Mouse (Mus musculus) cerebral cortex, adult 2 months (tissue): ENCODE data around the gene Osm.

ENCODE experiments used
- WGBS: fragments of 180-500 bp; shearing (Covaris S2); methylation state at CpG from one replicate; pipeline ENCODE4 v1.1.7; 2018; 5-methylcytosine and 5-hydroxymethylcytosine counted together

Osm gene

DNA sequence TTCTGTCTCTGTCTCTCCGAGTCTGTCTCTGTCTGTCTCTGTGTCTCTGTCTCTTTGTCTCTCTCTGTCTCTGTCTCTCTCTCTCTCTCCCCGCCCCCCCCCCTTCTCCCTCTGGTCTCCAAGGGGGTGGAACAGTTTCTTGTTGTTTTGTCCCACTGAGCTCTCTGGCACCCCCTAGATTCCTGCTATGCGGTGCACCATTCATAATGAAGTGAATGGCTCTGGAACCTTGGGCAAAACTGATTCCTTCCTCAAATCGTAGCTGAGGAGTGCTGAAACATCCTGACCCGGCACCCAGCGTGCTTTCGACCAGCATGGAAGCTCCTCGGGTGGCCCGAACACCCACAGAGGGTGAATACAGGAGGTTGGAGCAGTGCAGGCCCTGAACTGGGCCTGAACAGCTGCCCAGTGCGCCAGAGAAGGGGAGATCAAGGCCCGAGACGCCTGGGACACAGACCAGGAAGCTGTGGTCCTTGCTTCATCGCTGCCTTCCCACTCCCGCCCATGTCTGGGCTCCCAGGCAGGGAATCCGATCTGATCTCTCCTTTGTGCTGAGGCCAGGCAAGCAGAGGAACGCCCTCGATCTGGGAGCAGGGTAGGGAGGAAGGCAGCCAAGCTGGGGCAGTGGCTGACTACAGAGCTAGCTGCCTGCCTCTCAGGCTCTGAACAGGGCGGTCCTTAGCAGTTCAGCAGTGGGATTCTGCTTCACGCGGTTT, 34.7 kb downstream of the Osm start:
- WGBS: 40% methylated on average over 19 of the region's 20 CpGs

DNA sequence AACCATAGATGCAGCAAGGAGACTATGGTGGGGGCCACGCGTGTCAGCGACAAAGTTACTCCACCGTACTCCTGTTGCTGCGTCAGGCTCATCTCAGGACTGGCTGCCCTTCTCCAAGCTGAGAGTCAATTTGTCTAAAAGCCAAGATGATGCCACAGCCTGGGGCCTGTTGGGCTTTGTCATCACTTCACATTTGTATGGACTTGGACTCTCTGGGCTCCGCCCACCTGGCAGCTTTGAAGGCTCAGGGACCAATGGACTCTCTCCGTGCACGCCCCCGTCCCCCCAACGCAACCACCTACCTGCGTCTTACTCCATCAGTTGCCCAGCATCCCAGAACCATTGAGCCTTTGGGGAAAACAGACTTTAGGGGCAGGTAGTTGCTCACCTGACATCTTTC, 35.3 kb downstream of the Osm start:
- 77% methylated on average over 11 of the region's 11 CpGs for WGBS

DNA sequence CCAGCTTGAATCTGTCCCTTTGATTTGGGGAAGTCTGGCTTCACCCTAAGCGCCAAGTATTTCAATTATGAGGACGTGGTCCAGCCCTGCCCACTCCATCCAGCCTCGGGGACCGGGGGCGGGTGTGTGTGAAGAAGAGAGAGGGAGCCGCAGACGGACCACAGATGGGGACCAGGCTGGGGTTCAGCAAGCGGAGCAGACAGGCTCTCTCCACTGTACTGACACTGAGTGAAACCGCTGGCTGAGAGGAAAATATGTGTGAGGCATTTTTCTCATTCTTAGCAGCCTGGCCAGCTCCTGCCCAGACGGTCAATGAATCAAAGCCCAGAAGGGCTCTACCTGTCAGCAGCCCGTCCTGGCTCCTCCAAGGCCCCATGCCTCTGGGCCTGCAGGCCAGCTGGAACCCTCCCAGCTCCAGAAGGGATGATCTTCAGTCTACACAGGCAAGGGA, 40.2 kb downstream of the Osm start:
- WGBS: 68% methylated on average over 11 of the region's 11 CpGs

DNA sequence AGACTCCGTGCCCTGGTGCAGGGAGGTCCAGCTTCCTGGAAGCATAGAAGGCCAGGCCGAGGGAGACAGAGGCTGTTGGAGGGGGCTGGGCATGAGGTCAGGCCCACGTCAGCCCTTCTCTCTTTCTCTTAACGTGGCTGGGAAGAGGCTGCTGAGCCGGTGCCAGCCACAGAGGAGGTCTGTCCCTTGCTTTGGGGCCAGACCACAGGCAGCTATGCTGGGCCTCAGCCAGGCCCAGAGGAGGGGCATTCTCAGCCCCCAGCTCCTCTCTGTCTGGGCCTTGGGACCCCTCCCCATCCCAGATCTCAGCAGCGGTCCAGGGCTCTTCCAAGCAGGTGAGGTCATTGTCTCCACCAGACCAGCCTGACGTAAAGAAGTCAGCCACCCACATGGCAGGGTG, 43.7 kb downstream of the Osm start:
- 72% methylated on average over 7 of the region's 7 CpGs for WGBS

DNA sequence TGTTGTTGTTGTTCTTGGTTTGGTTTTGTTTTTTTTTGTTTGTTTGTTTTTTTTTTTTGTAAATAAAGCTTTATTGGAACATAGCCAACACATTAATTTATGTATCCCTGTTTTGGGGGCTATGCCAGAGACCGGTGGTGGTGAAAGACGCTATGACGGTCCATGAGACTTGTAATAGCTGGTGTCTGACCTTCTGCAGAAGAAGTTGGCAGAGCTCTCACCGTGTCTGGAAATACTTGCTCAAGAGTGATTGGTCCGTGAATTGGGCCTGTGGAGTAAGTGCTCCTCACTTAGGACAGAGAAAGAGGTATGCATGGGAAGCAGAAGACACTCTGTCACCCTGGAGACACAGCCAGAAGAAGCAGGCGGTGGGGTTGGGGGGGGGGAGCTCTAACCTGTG, 45.6 kb downstream of the Osm start:
- 87% methylated on average over 6 of the region's 6 CpGs for WGBS

DNA sequence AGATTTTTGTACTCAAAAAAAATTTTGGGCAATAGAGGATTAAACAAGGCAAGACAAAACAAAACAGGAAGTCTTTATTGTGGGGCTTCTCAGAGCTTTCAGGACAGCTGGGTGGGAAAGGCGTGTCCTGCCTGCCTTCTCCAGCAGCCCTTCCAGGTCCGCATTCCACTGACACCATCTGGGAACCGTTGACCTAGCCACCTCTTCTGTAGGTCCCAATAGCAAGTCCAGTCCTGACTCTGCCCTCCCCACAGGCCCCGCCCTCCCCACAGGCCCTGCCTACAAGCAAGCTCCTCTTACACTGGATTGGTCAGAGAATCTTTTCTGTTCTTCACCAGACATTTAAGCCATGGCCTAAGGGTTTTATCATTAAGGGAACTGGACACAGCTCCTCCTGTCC, 47.4 kb downstream of the Osm start:
- 50% methylated on average over 4 of the region's 4 CpGs for WGBS

DNA sequence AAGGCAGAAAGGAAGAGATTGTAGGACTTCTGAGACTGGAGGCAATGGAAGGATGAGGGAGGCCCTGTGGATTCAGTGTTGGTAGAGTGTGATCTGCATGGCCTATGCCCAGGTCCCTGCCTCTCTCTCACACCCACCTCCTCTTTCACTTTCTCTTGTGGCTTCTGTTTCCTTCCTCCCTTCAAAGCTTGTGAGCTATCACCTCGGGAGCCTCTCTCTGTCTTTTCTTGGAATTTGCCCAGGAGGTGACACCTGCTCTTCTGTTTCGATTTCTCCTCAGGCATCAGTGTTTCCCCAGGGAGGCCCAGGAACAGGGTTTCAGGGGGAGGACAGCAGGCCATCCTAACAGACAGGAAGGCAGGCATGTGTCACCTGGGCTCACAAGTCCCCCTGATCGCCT, 53.1 kb downstream of the Osm start:
- 80% methylated on average over 3 of the region's 3 CpGs for WGBS
